Mouse (Mus musculus) midbrain, postnatal 0 days (tissue): ENCODE measurements around the gene Ampd1. TPM values are rescaled to one million over a fixed set of nuclear protein-coding genes. Genes with fewer than 3 reads are reported as not detected.

Source experiments
- ATAC-seq: fragments of 200-750 bp; cut with Nextera tagmentation; 2 replicates; pipeline ENCODE4 v1.8.0; 2017; ENCODE audit warnings: moderate number of reproducible peaks, mild to moderate bottlenecking, moderate TSS enrichment, moderate library complexity; ENCODE audit not compliant: low FRiP score
- DNase-seq: peaks from one replicate; pipeline ENCODE4 v3.0.0-alpha.2; 2015; ENCODE audit warnings: low spot score
- H3K27ac ChIP-seq: fragments of 300-500 bp; sonication (generic); 2 replicates; pipeline ENCODE4 v1.5.1; 2014; ENCODE audit warnings: low read depth, mild to moderate bottlenecking, low read length, mixed read lengths
- H3K27me3 ChIP-seq: fragments of 300-500 bp; sonication (generic); 2 replicates; pipeline ENCODE4 v1.6.1; 2014; ENCODE audit warnings: low read length, control low read depth, mixed read lengths; ENCODE audit not compliant: insufficient read depth
- H3K36me3 ChIP-seq: fragments of 300-500 bp; sonication (generic); 2 replicates; pipeline ENCODE4 v1.6.1; 2014; ENCODE audit warnings: low read length, control low read depth, mixed read lengths; ENCODE audit not compliant: insufficient read depth
- H3K4me1 ChIP-seq: fragments of 300-500 bp; sonication (generic); 2 replicates; pipeline ENCODE4 v1.6.1; 2014; ENCODE audit warnings: mild to moderate bottlenecking, control low read depth, antibody characterized with exemption, low read length, mixed read lengths; ENCODE audit not compliant: insufficient read depth
- H3K4me2 ChIP-seq: fragments of 300-500 bp; sonication (generic); 2 replicates; pipeline ENCODE4 v1.6.1; 2014; ENCODE audit warnings: low read depth, mild to moderate bottlenecking, low read length, mixed read lengths; ENCODE audit not compliant: poor library complexity, severe bottlenecking
- H3K4me3 ChIP-seq: fragments of 300-500 bp; sonication (generic); 2 replicates; pipeline ENCODE4 v1.5.1; 2014; ENCODE audit warnings: low read depth, mild to moderate bottlenecking, low read length, moderate library complexity
- H3K9ac ChIP-seq: fragments of 300-500 bp; sonication (generic); replicated peaks from 2 replicates; pipeline ENCODE4 v1.6.1; 2014; ENCODE audit warnings: mild to moderate bottlenecking, low read length, moderate library complexity, mixed read lengths; ENCODE audit not compliant: poor library complexity, severe bottlenecking
- H3K9me3 ChIP-seq: fragments of 300-500 bp; sonication (generic); 2 replicates; pipeline ENCODE4 v1.6.1; 2016; ENCODE audit warnings: low read length, control low read depth
- CTCF ChIP-seq: IDR thresholded peaks from 2 replicates; pipeline ENCODE4 v1.5.1; 2016; ENCODE audit warnings: antibody characterized with exemption, mild to moderate bottlenecking
- WGBS: fragments of 180-500 bp; shearing (Covaris S2); extraction: QIAGEN DNeasy Blood & Tissue Kit; methylation state at CpG from one replicate; pipeline ENCODE4 v1.1.7; 2014; 5-methylcytosine and 5-hydroxymethylcytosine counted together
- polyA plus RNA-seq: library from polyadenylated mRNA; unstranded; fragments of >200 nt; fragmentation: Nextera tagmentation; extraction: Ambion mirVana; gene quantifications from 2 replicates; pipeline ENCODE4 v1.2.1, GENCODE M21; 2015
- total RNA-seq: library from RNA; depleted of rRNA; stranded (reverse); fragments of >200 nt; gene quantifications from 2 replicates; pipeline ENCODE4 v1.2.3, GENCODE M21; 2014

The Ampd1 gene
- total and polyA plus RNA-seq, 2 experiments from 2014 or later: not detected

- H3K27ac ChIP-seq: no peak overlapping the region
- no peaks in the 10 kb centered on the region for H3K9me3 ChIP-seq
- 90% methylated on average over 7 of the region's 7 CpGs for WGBS
- H3K4me3 ChIP-seq: no peak overlapping the region
- no peak overlapping the region for H3K9ac ChIP-seq
- ATAC-seq: no peak
- TF ChIP-seq CTCF: no peak
- DNase-seq: no peak
- H3K4me2 ChIP-seq: no peak overlapping the region
- H3K4me1 ChIP-seq: no peaks in the 10 kb centered on the region
- no peaks in the 10 kb centered on the region for H3K36me3 ChIP-seq
- H3K27me3 ChIP-seq: peaks cover 3% of the 10 kb centered on the region; the same call in 1 of the 2 replicates
Measured at GRCm38 (mm10) chr3:103107565-103108240, 33.9 kb downstream of the Ampd1 start.

GRCm38 (mm10) chr3:103112216-103112615, 38.4 kb downstream of the Ampd1 start:
- H3K4me1 ChIP-seq: no peaks in the 10 kb centered on the region
- no peak overlapping the region for H3K4me2 ChIP-seq
- no peak overlapping the region for H3K4me3 ChIP-seq
- H3K36me3 ChIP-seq: no peaks in the 10 kb centered on the region
- H3K27ac ChIP-seq: no peak overlapping the region
- H3K27me3 ChIP-seq: no peaks in the 10 kb centered on the region
- no peak for TF ChIP-seq CTCF
- DNase-seq (no peak), ATAC-seq (no peak)
- no peak overlapping the region for H3K9ac ChIP-seq
- no peaks in the 10 kb centered on the region for H3K9me3 ChIP-seq
- WGBS: 87% methylated on average over 5 of the region's 5 CpGs

GRCm38 (mm10) chr3:103123636-103124035, 49.8 kb downstream of the Ampd1 start:
- no peaks in the 10 kb centered on the region for H3K27me3 ChIP-seq
- H3K4me3 ChIP-seq: no peak overlapping the region
- H3K9me3 ChIP-seq: no peaks in the 10 kb centered on the region
- 91% methylated on average over 3 of the region's 3 CpGs for WGBS
- no peak for TF ChIP-seq CTCF
- H3K4me1 ChIP-seq: no peaks in the 10 kb centered on the region
- H3K36me3 ChIP-seq: no peaks in the 10 kb centered on the region
- DNase-seq (no peak), ATAC-seq (no peak)
- H3K27ac ChIP-seq: no peak overlapping the region
- no peak overlapping the region for H3K4me2 ChIP-seq
- no peak overlapping the region for H3K9ac ChIP-seq

GRCm38 (mm10) chr3:103126138-103126537, 52.3 kb downstream of the Ampd1 start:
- Histone ChIP-seq H3K27me3 (no peaks in the 10 kb centered on the region), H3K9ac (no peak overlapping the region), H3K4me3 (no peak overlapping the region), H3K4me1 (no peaks in the 10 kb centered on the region), H3K9me3 (no peaks in the 10 kb centered on the region), H3K4me2 (no peak overlapping the region), H3K27ac (no peak overlapping the region), H3K36me3 (no peaks in the 10 kb centered on the region)
- ATAC-seq (no peak), DNase-seq (no peak)
- TF ChIP-seq CTCF: no peak
- 94% methylated on average over 3 of the region's 3 CpGs for WGBS

- no peak overlapping the region for H3K4me3 ChIP-seq
- H3K9me3 ChIP-seq: no peaks in the 10 kb centered on the region
- TF ChIP-seq CTCF: no peak
- no peak for DNase-seq
- no peaks in the 10 kb centered on the region for H3K36me3 ChIP-seq
- H3K4me1 ChIP-seq: no peaks in the 10 kb centered on the region
- no peak overlapping the region for H3K4me2 ChIP-seq
- 21% methylated on average over 2 of the region's 2 CpGs for WGBS
- H3K9ac ChIP-seq: no peak overlapping the region
- H3K27me3 ChIP-seq: no peaks in the 10 kb centered on the region
- ATAC-seq: no peak
- H3K27ac ChIP-seq: no peak overlapping the region
Measured at GRCm38 (mm10) chr3:103127177-103127576, 53.4 kb downstream of the Ampd1 start.

- H3K27me3 ChIP-seq: no peaks in the 10 kb centered on the region
- H3K9ac ChIP-seq: no peak overlapping the region
- no peak for DNase-seq
- ATAC-seq: no peak
- no peaks in the 10 kb centered on the region for H3K4me1 ChIP-seq
- no peak overlapping the region for H3K27ac ChIP-seq
- no peak for TF ChIP-seq CTCF
- no peak overlapping the region for H3K4me2 ChIP-seq
- no peak overlapping the region for H3K4me3 ChIP-seq
- no peaks in the 10 kb centered on the region for H3K9me3 ChIP-seq
- WGBS: 86% methylated on average over 5 of the region's 5 CpGs
- H3K36me3 ChIP-seq: no peaks in the 10 kb centered on the region
Measured at GRCm38 (mm10) chr3:103127721-103128120, 53.9 kb downstream of the Ampd1 start.
